Mouse (Mus musculus) heart, embryonic 12.5 days (tissue): ENCODE results near the gene Unc119b. TPM values are rescaled to one million over a fixed set of nuclear protein-coding genes. Genes with fewer than 3 reads are reported as not detected.
"Not testable (repeated sequence)": the region's sequence is repeated elsewhere in the genome, so short reads cannot be mapped to it uniquely, and the experiment has no call there.

Source experiments
- ATAC-seq: fragments of 200-750 bp; cut with Nextera tagmentation; 2 replicates; pipeline ENCODE4 v1.8.0; 2017; ENCODE audit warnings: moderate TSS enrichment, moderate library complexity; ENCODE audit not compliant: insufficient number of reproducible peaks, low FRiP score
- H3K27ac ChIP-seq: fragments of 300-500 bp; sonication (generic); 2 replicates; pipeline ENCODE4 v1.5.1; 2016; ENCODE audit warnings: mild to moderate bottlenecking, moderate library complexity; ENCODE audit not compliant: poor library complexity, severe bottlenecking
- H3K27me3 ChIP-seq: fragments of 300-500 bp; sonication (generic); replicated peaks from 2 replicates; pipeline ENCODE4 v1.6.1; 2016; ENCODE audit warnings: mild to moderate bottlenecking, moderate library complexity
- H3K36me3 ChIP-seq: fragments of 300-500 bp; sonication (generic); 2 replicates; pipeline ENCODE4 v1.6.1; 2016; ENCODE audit warnings: mild to moderate bottlenecking, moderate library complexity
- H3K4me1 ChIP-seq: fragments of 300-500 bp; sonication (generic); replicated peaks from 2 replicates; pipeline ENCODE4 v1.6.1; 2016; ENCODE audit warnings: mild to moderate bottlenecking
- H3K4me2 ChIP-seq: fragments of 300-500 bp; sonication (generic); 2 replicates; pipeline ENCODE4 v1.6.1; 2016; ENCODE audit warnings: mild to moderate bottlenecking, moderate library complexity
- H3K4me3 ChIP-seq: fragments of 300-500 bp; sonication (generic); 2 replicates; pipeline ENCODE4 v1.5.1; 2016; ENCODE audit warnings: mild to moderate bottlenecking
- H3K9ac ChIP-seq: fragments of 300-500 bp; sonication (generic); 2 replicates; pipeline ENCODE4 v1.6.1; 2016; ENCODE audit warnings: mild to moderate bottlenecking, moderate library complexity
- H3K9me3 ChIP-seq: fragments of 300-500 bp; sonication (generic); replicated peaks from 2 replicates; pipeline ENCODE4 v1.6.1; 2016; ENCODE audit warnings: mild to moderate bottlenecking, moderate library complexity
- WGBS: fragments of 180-500 bp; shearing (Covaris S2); methylation state at CpG from one replicate; pipeline ENCODE4 v1.1.7; 2016; 5-methylcytosine and 5-hydroxymethylcytosine counted together
- polyA plus RNA-seq: library from polyadenylated mRNA; unstranded; fragments of >200 nt; fragmentation: Nextera tagmentation; extraction: Ambion mirVana; gene quantifications from 2 replicates; pipeline ENCODE4 v1.2.1, GENCODE M21; 2016

Gene Unc119b
- polyA plus RNA-seq, 1 experiment from 2014 or later: 23.2 TPM

DNA sequence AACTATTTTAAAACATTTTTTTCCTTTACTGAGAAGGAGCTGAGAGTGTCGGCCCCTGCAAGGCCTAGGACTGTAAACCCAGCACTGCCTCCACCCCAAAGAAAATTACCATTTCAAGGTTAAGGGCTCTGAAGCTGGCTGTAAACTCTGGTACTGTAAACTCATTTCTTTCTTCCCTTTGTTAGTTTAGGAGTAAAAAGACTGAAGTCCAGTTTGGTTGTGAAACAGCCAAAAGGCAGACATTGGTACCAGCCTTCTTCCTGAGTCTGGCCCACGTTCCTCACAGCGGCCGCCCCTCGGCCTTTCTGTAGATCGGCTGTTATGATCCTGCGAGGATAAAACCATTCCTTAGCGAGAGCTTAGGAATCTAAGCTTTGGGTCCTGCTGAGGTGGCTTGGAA is 20.3 kb downstream of the Unc119b start:
- ATAC-seq: no peak
- H3K36me3 ChIP-seq: peaks cover 81% of the 10 kb centered on the region

DNA sequence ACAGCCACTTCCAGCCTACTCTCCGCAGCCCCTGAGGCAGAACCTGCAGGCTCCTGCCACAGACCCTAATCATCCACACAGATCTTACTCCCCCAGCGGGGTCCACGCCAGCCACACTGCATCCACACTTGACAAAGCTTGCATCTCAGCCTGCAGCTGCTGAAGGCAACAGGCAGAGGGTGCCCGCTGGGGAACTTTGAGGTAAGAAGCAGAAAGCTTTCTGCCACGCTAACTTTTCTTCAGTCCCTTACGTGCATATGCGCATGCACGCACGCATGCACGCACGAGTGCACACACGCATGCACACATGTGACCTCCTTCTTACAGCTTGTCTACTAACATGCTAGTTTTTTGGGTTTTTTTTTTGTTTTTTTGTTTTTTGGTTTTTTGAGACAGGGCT is 21.5 kb downstream of the Unc119b start:
- peaks cover 89% of the 10 kb centered on the region for H3K36me3 ChIP-seq
- H3K27ac ChIP-seq: no peak overlapping the region
- no peak overlapping the region for H3K4me2 ChIP-seq
- H3K27me3 ChIP-seq: no peaks in the 10 kb centered on the region
- H3K4me3 ChIP-seq: no peak overlapping the region
- no peak for ATAC-seq
- H3K4me1 ChIP-seq: no peaks in the 10 kb centered on the region
- H3K9ac ChIP-seq: no peak overlapping the region
- H3K9me3 ChIP-seq: 0 out of 2 replicates have a peak, but pooled peaks cover 4% of the 10 kb centered on the region
- WGBS: 93% methylated on average over 12 of the region's 12 CpGs

More for the DNA sequence above, 20.3 kb downstream of the Unc119b start:
- 90% methylated on average over 8 of the region's 8 CpGs for WGBS
- Histone ChIP-seq H3K9me3 (0 out of 2 replicates have a peak, but pooled peaks cover 4% of the 10 kb centered on the region), H3K27me3 (no peaks in the 10 kb centered on the region), H3K4me2 (no peak overlapping the region), H3K27ac (no peak overlapping the region), H3K4me3 (no peak overlapping the region), H3K4me1 (peaks cover 3% of the 10 kb centered on the region; the same call in 1 of the 2 replicates), H3K9ac (no peak overlapping the region)

DNA sequence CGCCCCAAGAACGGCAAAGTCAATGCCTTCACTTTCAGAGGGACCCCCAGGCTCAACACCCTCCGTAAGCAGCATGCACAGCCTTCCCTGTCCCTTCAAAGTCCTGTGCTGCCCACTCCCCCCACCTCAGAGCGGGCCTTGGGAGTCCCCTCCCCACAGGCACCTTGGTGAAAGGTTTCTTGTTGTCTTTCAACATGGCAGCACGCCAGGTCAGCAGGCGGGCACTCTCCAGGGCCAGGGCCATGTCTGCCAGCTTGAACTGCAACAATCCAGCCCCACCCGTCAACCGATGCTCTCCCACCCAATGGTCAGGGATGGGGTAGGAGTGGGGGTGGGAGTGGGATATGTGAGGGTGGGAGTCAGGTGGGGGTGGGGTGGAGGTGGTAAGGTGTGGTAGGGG is 23.6 kb downstream of the Unc119b start:
- peaks cover 85% of the 10 kb centered on the region for H3K36me3 ChIP-seq
- H3K9me3 ChIP-seq: no peaks in the 10 kb centered on the region
- H3K4me2 ChIP-seq: no peak overlapping the region
- 94% methylated on average over 8 of the region's 8 CpGs for WGBS
- H3K9ac ChIP-seq: no peak overlapping the region
- no peak overlapping the region for H3K4me3 ChIP-seq
- no peaks in the 10 kb centered on the region for H3K4me1 ChIP-seq
- H3K27me3 ChIP-seq: no peaks in the 10 kb centered on the region
- ATAC-seq: no peak
- no peak overlapping the region for H3K27ac ChIP-seq

DNA sequence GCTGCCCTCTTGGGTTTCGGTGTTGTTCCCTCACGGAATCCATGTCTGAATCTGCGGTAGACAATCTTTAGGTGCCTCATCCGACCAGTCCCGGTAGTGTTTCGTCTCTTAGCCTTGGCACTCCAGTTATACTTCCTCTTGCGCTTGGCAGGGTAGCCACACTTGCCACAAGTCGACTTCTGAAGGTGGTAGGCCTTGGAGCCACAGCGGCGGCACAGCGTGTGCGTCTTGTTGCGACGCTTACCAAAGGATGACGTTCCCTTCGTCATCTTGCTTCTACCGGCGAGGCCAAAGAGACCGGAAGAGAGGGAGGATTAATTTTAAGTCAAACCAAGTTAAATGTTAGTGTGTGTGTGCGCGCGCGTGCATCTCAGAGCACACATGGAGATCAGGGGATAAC is 31.5 kb downstream of the Unc119b start:
- H3K27me3 ChIP-seq, H3K4me2 ChIP-seq, ATAC-seq, H3K4me1 ChIP-seq, H3K27ac ChIP-seq, H3K9me3 ChIP-seq, H3K4me3 ChIP-seq, H3K9ac ChIP-seq: not testable (repeated sequence)
- H3K36me3 ChIP-seq: peaks cover 61% of the 10 kb centered on the region
- 94% methylated on average over 23 of the region's 23 CpGs for WGBS

DNA sequence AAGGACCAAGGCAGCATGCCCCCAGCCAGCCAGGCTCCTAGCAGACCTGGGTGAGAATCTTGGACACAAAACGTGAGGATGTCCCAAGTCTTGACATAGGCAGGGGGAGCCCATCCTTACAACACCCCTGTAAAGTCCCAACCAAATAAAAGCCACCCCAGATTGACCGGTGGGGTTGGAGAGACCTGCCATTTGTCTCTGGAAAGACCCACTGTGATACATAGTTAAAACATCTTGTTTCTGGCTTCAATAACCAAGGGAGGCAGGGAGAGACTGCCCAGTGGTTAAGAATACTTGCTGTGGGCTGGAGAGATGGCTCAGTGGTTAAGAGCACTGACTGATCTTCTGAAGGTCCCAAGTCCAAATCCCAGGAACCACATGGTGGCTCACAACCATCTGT is 32.5 kb downstream of the Unc119b start:
- Histone ChIP-seq H3K36me3 (peaks cover 64% of the 10 kb centered on the region), H3K27ac (no peak overlapping the region), H3K4me2 (no peak overlapping the region), H3K4me3 (no peak overlapping the region), H3K27me3 (no peaks in the 10 kb centered on the region), H3K9me3 (no peaks in the 10 kb centered on the region), H3K9ac (no peak overlapping the region), H3K4me1 (no peaks in the 10 kb centered on the region)
- 86% methylated on average over 2 of the region's 2 CpGs for WGBS
- ATAC-seq: no peak

DNA sequence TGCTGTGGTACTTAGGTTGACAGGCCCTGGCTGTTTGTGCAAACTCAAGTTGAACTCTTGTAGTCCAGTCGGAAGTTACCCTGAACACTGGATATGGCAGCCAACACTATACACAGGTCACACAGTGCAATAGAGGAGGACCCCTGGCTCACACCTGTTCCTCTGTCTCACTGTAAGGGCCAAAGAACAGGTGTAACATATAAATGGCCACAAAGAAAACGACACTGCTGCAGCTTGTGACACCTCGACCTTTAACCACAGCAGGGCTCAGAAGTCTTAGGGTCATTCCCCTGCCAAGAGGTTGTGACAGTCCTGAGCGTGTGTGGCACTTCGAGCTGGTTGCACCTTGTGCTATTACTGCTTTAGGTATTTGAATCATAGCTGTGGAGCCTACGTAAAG is 34.3 kb downstream of the Unc119b start:
- no peak for ATAC-seq
- H3K9me3 ChIP-seq: no peaks in the 10 kb centered on the region
- no peak overlapping the region for H3K4me3 ChIP-seq
- H3K36me3 ChIP-seq: peaks cover 74% of the 10 kb centered on the region
- WGBS: 84% methylated on average over 6 of the region's 6 CpGs
- H3K27me3 ChIP-seq: no peaks in the 10 kb centered on the region
- no peak overlapping the region for H3K27ac ChIP-seq
- 0 out of 2 replicates have a peak, but pooled peaks cover under 1% of the 10 kb centered on the region for H3K4me1 ChIP-seq
- no peak overlapping the region for H3K4me2 ChIP-seq
- H3K9ac ChIP-seq: no peak overlapping the region

DNA sequence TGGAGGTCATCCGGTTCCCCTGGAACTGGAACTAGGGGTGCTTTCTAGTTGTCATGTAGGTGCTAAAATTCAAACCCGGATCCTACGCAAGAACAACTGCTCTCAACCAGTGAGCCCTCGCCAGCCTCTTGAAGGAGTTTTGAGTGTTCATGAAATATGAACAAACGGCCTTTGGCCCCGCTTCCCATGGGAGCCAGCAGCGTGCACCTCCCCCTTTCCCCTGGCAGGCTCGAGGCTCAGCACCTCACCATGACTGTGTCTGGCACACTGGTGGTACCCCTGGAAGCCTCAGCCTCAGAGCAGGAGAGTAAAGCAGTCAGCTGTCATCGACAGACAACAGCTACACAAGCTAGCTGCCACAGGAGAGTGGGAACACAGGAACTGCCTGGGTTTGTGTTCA is 34.8 kb downstream of the Unc119b start:
- Histone ChIP-seq H3K27me3 (no peaks in the 10 kb centered on the region), H3K36me3 (peaks cover 77% of the 10 kb centered on the region), H3K9ac (0 out of 2 replicates have a peak overlapping the region, but pooled peaks have one; percentile 7), H3K9me3 (no peaks in the 10 kb centered on the region), H3K4me2 (no peak overlapping the region), H3K4me3 (no peak overlapping the region), H3K27ac (no peak overlapping the region), H3K4me1 (peaks cover 5% of the 10 kb centered on the region; the same call in 1 of the 2 replicates)
- ATAC-seq: no peak
- WGBS: 87% methylated on average over 9 of the region's 9 CpGs

DNA sequence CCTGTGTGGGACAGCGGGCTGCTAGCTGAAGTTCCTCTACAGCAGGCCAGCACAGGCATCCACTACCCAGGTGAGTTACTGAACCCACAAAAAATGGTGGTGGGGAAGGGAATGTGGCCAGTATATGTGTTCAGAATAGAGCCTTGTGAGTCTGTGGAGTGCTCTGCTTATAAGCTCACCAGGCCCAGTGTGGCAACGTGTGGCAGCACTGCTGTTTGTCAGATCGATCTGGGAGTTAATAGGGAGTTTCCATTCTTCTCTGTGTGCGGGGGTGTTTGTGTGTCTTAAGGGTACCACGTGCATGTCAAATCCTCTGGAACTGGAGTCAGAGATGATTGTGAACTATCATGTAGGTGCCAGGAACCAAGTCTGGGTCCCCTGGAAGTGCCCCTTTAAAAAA is 35.2 kb downstream of the Unc119b start:
- Histone ChIP-seq H3K36me3 (peaks cover 80% of the 10 kb centered on the region), H3K9ac (no peak overlapping the region), H3K9me3 (no peaks in the 10 kb centered on the region), H3K4me1 (peaks cover 8% of the 10 kb centered on the region; the same call in 1 of the 2 replicates), H3K27ac (no peak overlapping the region), H3K4me2 (no peak overlapping the region), H3K4me3 (no peak overlapping the region), H3K27me3 (no peaks in the 10 kb centered on the region)
- ATAC-seq: no peak
- WGBS: 81% methylated on average over 5 of the region's 5 CpGs

DNA sequence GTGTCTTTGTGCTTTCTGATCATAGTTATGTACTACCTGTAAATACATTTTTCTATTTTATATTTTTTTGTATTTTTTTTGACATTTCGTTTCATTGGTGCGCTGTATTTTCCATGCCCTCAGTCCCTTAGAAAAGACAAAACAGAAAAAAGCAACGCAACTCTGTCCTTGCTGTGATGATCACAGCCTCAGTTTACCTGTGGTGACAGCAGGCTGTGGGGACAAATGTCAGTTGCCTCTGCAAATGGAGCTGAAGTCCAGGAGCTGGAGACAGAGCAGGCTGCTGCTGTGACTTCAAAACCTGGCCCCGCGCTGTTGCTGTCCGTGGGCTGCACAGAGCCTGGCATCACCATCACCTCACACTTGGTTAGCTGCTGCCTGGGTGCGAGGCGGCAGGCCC is 36.6 kb downstream of the Unc119b start, which contains the start of gene Gm10401:
Gm10401 (minus strand) TSS at position 101 of the 400 bp plus-strand sequence.
- H3K4me1 ChIP-seq: peaks cover 13% of the 10 kb centered on the region
- WGBS: 90% methylated on average over 8 of the region's 8 CpGs
- ATAC-seq: no peak
- no peak within 1 kb of the TSS for H3K9ac ChIP-seq
- H3K27me3 ChIP-seq: no peaks in the 10 kb centered on the region
- H3K4me2 ChIP-seq: no peak within 1 kb of the TSS
- no peak within 1 kb of the TSS for H3K27ac ChIP-seq
- no peaks in the 10 kb centered on the region for H3K9me3 ChIP-seq
- peaks cover 75% of the 10 kb centered on the region for H3K36me3 ChIP-seq
- H3K4me3 ChIP-seq: no peak within 1 kb of the TSS

DNA sequence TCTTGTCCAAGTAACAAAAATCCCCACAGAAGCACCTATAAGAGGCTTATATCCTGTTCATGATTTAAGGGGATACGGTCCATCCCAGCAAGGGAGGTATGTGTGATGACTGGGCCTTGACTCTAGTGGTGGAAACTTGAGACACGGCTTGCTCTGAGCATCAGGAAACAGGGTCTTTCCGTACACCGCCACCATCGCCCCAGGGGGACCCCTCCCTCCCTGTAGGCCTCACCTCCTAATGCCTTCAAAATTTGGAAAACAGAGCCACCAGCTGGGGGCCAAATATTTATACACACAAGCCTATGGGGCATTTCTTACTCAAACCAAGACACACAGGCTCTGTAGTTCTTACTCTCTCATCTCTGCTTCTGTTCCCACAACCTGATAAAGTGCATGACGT is 43.0 kb downstream of the Unc119b start:
- Histone ChIP-seq H3K27ac (no peak overlapping the region), H3K4me2 (no peak overlapping the region), H3K4me3 (no peak overlapping the region), H3K4me1 (peaks cover 13% of the 10 kb centered on the region), H3K9me3 (no peaks in the 10 kb centered on the region), H3K9ac (no peak overlapping the region), H3K36me3 (peaks cover 73% of the 10 kb centered on the region), H3K27me3 (no peaks in the 10 kb centered on the region)
- ATAC-seq: no peak
- WGBS: 91% methylated on average over 6 of the region's 6 CpGs

DNA sequence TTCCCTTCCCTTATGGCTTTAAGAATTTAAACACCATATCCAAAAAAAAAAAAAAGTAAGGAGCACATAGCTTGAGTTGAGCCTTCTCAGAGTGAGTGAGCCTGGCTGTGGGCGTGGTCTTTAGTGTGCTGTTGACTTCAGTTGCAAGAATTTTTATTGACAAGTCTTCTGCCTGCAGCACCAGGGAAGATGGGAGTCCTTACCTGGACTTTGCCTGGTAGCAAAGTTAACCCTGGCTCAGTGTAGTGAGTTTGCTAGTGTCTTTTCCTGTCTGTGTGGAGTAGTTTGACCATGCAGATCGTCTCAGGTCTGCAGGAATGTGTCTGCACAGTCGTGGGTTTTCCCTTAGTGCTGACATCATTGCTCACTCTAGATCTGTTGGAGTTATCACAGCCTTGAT is 43.8 kb downstream of the Unc119b start:
- H3K27me3 ChIP-seq: no peaks in the 10 kb centered on the region
- 63% methylated on average over 3 of the region's 3 CpGs for WGBS

DNA sequence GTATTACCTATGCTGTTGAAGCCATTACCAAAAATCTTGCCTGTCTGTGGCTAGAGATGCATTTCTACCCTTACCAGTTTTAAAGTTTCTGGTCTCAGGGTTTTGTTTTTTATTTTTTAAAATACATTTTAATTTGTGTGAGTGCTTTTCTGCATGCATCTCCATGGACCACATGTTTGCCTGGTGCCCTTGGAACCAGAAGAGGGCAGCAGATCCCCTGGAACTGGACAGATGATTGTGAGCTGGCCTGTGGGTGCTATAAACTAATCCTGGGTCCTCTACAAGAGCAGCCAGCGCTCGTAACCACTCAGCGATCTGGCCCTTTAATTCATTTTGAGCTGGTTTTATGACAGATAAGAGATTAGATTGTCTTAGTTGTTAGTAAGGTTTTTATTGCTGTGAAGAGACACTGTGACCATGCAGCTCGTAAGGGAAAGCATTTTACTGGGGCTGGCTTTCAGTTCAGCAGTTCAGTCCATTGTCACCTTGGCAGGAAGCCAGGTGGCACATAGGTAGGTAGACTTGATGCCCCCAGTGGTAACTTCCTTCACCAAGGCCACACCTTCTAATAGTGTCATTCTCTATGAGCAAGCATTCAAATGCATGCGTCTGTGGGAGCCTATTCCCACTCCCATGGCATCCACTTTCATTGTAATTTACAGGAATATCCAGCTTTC is 45.0 kb downstream of the Unc119b start:
- Histone ChIP-seq H3K27ac (no peak overlapping the region), H3K4me3 (no peak overlapping the region), H3K4me1 (peaks cover 5% of the 10 kb centered on the region), H3K9ac (no peak overlapping the region), H3K27me3 (no peaks in the 10 kb centered on the region), H3K4me2 (no peak overlapping the region), H3K36me3 (peaks cover 72% of the 10 kb centered on the region), H3K9me3 (no peaks in the 10 kb centered on the region)
- 95% methylated on average over 5 of the region's 5 CpGs for WGBS
- ATAC-seq: no peak

More for the DNA sequence above, 43.8 kb downstream of the Unc119b start:
- no peak for ATAC-seq
- Histone ChIP-seq H3K4me1 (peaks cover 13% of the 10 kb centered on the region), H3K4me3 (no peak overlapping the region), H3K36me3 (peaks cover 73% of the 10 kb centered on the region), H3K9ac (no peak overlapping the region), H3K4me2 (no peak overlapping the region), H3K27ac (no peak overlapping the region), H3K9me3 (no peaks in the 10 kb centered on the region)
